In genomic region chr10:99425265-99425664, GRCm38 (mm10) we compare ENCODE assay signal across 11 mouse cellular contexts.
"Had no signal": no experiment of that assay in that cellular context is flagged by ENCODE, and none has a peak within 500 bp of the region (broad histone marks: within the 10 kb centered on the region; RNA-seq: fewer than 3 reads in every experiment).

No protein-coding gene starts in this region.

- H3K4me1 ChIP-seq: kidney, embryonic 15.5 days; limb, embryonic 13.5 days; liver, embryonic 15.5 days; midbrain, embryonic 15.5 days had no signal

- H3K36me3 ChIP-seq: kidney, embryonic 15.5 days; limb, embryonic 13.5 days; liver, embryonic 15.5 days; midbrain, embryonic 10.5 days; midbrain, embryonic 15.5 days had no signal

- DNase-seq: kidney, adult 11 months; kidney, postnatal 25 days; left cerebral cortex, postnatal 4 days; lung, embryonic 14.5 days; thymus, postnatal 4 days had no signal

- H3K4me3 ChIP-seq: kidney, embryonic 15.5 days; limb, embryonic 13.5 days; liver, embryonic 15.5 days; midbrain, embryonic 10.5 days; midbrain, embryonic 15.5 days had no signal

- H3K9ac ChIP-seq: kidney, embryonic 15.5 days; limb, embryonic 13.5 days; liver, embryonic 15.5 days; lung, embryonic 14.5 days; midbrain, embryonic 15.5 days had no signal

- H3K4me2 ChIP-seq: kidney, embryonic 15.5 days; limb, embryonic 13.5 days; liver, embryonic 15.5 days; lung, embryonic 14.5 days; midbrain, embryonic 15.5 days had no signal

- H3K27me3 ChIP-seq: kidney, embryonic 15.5 days; limb, embryonic 13.5 days; liver, embryonic 15.5 days; midbrain, embryonic 15.5 days had no signal

- H3K27ac ChIP-seq: kidney, embryonic 15.5 days; limb, embryonic 13.5 days; liver, embryonic 15.5 days; midbrain, embryonic 10.5 days; midbrain, embryonic 15.5 days; stomach, postnatal 0 days had no signal

- H3K9me3 ChIP-seq: kidney, embryonic 15.5 days; limb, embryonic 13.5 days; liver, embryonic 15.5 days; midbrain, embryonic 10.5 days; midbrain, embryonic 15.5 days had no signal

- ATAC-seq: midbrain, embryonic 15.5 days had no signal
